Mouse (Mus musculus): ENCODE measurements around the gene Lamtor2.

Lamtor2 gene

DNA sequence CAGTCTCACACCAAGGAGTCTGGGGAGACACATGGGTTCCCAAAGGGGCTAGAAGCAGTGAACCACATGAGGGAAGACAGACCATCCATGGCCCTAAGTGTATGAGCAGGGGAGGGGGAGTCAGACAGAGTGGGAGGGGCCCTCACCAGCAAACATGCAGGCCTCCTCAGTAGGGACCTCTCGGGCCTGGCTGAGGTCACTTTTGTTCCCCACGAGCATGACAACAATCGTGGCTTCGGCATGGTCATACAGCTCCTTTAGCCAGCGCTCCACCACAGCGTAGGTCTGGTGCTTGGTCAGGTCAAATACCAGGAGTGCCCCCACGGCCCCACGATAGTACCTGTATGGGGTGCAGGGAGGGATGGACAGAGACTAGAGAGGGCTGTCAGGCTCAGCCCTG is 9.7 kb downstream of the Lamtor2 start:
- DNase-seq (ENCODE audit: low read depth in 2 of 2, low spot score in 2 of 2), result no peak

DNA sequence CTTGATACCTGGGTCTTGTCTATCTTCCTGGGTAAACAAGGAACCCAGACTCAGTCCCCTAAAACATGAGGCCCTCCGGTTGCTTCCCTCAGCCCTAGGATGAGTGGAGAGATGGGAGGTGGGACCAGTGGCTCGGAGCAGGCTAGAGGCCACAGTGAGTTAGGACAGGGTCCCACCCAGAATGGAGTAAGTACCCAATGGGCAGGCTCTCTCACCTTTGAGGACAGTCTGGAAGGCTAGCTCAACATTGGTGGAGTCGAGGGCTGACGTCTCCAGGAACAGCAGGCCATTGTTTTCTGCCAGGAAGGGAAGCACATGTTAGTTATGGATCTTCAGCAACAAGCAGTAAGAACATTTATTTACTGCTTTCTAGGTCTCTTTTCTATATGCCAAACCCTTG is 10.4 kb downstream of the Lamtor2 start:
- no peak for DNase-seq (ENCODE audit: low read depth in 2 of 2, low spot score in 2 of 2)

DNA sequence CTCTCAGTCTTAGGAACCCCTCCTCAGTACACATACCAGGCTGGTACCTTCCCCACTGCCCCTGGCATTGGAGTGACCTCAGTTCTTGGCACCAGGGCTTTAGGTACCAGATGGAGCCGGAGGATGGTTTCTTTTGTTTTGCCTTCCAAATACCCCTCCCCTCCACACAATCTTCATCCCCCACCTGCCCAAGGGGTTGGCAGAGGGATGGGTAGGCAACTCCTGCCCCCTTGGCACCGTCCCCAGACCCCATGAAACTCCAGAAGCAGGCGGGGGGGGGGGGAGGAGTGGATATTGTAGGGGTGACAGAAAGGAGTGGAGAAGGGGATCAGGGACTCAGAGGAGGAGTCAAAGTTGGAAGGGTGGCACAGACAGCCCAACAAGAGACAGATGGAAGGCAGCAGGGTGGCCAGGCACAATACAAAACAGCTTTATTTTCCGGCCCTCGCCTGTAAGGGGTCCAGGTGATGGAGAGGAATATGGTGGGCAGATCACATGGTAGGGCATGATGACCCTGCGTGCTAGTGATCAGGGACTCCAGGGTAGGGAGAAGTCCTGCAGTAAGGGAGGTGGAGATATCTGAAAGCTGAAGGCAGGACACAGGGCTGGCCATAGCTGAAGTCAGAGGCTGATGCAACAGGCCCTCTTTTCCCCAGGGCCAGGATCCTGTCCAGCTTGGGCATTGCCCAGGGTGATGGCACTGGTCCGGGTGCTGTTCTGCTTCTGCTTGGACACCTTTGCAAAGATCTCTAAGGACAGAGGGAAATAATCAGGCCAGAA is 11.1 kb downstream of the Lamtor2 start:
- DNase-seq (ENCODE audit: low read depth in 2 of 2, low spot score in 2 of 2), result no peak

DNA sequence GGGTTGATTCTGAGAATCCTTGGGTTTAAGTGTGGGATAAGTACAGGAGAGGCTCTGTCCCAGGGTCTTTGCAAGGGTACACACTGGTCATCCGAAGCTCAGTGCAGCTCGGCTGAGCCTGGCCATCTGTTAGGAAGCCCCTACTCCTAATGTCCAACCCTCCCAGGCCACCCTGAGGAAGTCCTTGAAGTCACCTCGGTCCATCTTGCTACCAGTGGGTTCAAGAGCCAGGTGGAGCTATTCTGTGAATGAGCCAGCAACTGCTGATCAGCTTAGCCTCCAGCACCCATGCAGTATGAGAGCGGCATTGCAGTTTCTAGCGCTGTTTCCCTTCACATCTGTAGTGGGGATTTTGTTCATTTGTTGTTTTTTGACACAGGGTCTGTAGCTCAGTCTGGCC is 12.8 kb downstream of the Lamtor2 start:
- DNase-seq (ENCODE audit: low read depth in 2 of 2, low spot score in 2 of 2), result no peak

DNA sequence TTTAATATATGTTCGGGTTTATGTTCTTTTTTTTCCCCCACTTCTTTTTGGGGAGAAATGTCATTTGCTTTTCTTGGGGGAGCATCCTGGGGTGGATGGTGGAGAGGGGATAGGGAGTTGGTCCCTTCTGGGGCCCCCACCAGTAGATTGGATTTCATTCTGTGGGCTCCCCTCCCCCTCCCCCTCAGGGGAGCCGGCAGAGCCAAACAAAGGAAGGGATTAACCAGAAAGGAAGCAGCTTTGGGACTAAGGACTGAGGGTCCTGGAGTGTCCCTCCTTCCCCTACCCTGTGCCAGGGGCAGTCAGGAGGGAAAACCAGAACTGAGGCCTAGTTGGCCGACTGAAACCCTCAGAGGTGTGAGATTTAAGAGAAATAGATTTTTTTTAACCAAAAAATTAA is 13.5 kb downstream of the Lamtor2 start:
- no peak for DNase-seq (ENCODE audit: low read depth in 2 of 2, low spot score in 2 of 2)

DNA sequence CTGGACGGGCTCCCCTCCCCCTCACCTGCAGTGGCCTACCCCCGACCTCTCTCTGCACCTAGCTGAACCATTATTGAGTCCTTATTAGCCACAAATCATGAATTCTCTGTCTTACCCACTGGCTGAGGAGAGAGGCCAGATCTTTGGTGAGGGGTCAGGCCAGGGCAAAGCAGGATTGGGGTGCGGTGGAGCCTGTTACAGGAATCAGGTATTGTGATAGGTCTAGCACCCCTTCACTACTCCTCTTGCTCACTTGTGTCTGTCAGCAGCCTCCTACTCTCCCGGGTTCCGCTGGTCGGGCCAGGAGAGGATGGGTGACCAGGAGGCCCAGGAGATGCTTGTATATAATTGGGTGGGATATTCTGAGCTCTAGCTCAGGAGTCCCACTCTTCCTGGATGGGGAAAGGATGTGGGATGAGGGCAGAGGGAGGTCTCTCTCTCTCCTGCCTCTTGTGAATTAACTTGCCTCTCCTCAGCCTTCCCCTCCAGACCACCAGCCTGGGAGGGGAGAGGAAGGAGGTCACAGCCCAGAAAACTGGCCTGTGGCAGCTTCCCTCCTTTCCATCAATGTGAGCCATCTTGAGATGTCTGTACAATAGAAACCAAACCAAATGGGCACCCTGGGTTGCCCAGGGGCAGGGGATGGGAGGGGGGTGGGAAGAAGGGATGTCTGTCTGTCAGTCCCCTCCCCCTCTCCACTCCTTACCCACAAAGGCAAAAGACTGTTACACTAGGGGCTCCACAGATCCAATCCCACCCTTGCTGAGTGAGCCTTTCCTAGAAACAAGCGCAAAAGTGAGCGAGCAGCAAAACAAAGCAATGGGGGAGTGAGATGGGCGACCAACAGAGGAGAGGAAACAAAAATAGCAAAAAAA is 14.4 kb downstream of the Lamtor2 start:
- no peak for DNase-seq (ENCODE audit: low read depth in 2 of 2, low spot score in 2 of 2)

DNA sequence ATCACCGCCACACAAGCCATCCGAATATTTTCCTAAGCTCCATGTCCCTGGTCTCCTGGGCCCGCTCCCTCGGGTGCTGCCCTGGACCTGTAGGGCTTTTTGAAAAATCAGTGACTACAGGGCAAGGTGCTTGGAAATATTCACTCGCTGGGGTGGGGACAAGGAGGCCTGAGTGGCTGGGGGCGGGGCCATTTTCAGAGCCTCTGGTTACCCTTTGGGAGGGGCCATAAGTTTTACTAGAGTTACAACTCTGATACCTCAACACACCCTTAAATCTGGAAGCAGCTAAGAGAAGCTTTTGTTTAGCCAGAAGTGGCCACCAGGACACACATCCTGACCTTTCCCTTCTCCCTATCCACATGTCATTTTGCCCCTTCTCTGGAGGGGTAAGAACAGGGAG is 15.7 kb downstream of the Lamtor2 start:
- no peak for DNase-seq (ENCODE audit: low read depth in 2 of 2, low spot score in 2 of 2)

DNA sequence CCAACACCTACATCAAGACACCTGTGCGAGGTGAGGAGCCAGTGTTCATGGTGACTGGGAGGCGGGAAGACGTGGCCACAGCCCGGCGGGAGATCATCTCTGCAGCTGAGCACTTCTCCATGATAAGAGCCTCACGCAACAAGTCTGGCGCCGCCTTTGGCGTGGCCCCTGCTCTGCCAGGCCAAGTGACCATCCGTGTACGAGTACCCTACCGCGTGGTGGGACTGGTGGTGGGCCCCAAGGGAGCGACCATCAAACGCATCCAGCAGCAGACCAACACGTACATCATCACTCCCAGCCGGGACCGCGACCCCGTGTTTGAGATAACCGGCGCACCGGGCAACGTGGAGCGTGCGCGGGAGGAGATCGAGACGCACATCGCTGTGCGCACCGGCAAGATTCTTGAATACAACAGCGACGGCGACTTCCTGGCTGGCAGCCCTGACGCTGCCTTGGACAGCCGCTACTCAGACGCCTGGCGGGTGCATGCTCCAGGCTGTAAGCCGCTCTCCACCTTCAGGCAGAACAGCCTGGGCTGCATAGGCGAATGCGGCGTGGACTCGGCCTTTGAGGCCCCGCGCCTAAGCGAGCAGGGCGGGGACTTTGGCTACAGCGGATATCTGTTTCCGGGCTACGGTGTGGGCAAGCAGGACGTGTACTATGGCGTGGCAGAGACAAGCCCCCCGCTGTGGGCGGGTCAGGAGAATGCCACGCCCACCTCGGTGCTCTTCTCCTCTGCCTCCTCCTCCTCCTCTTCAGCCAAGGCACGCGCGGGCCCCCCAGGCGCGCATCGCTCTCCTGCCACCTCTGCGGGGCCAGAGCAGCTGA is 16.6 kb downstream of the Lamtor2 start:
- no peak for DNase-seq (ENCODE audit: low read depth in 2 of 2, low spot score in 2 of 2)

DNA sequence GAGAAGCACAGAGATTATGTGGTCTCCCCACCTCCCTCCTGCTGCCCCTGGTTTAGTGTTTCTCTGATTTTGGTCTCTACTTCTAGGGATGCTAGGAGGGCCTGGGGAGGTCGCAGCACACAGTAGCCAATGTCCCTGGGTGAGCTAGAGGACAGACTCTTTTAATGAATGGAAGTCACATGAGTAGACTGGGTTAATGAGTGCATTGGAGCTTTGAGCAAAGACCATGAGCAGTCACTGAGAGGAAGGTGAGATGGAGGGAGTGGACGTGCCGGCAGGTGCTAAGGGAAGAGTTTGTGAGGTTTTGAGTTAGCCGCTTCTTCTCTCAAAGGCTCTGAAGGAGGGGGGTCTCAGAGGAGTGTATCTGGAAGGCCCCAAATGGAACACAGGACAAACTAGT is 17.3 kb downstream of the Lamtor2 start:
- no peak for DNase-seq (ENCODE audit: low read depth in 2 of 2, low spot score in 2 of 2)

DNA sequence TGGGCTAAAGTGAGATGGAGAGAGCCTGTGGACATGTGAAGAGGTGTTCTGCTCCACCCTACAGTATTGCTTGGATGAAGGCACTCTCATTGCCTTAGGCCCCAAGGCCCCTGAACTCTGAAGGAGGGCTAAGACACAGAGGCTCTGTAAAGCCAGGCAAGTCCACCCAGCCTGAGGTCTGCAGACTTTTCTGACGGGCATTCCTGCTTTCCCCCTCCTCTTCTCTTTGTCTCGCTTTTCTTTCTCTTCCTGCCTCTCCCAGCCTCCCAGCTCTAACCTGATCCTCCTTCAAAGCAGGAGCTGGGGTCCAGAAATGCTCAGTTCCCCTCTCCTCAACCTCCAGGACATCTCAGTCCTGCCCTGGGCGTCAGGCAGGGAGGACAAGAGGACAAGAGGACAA is 17.9 kb downstream of the Lamtor2 start:
- no peak for DNase-seq (ENCODE audit: low read depth in 2 of 2, low spot score in 2 of 2)

DNA sequence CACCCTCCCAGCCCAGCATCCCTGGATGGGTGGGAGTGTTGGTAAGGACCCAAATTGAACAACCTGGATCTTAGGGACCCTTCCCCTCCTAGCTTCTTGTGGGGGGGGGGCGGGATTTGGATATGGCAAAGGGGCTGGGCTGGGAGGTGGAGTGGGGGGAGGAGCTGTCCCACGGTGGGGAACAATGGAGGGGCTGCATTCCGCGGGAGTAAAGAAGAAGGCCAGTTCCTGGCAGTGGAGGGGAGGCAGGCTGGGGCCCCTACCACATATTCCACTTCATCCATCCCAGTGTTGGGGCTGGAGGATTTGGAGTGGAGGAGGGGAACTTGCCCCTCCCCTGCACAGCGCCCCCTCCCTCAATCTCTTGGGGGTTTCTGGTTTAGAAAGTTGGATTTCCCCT is 19.2 kb downstream of the Lamtor2 start:
- DNase-seq (ENCODE audit: low read depth in 2 of 2, low spot score in 2 of 2), result no peak

DNA sequence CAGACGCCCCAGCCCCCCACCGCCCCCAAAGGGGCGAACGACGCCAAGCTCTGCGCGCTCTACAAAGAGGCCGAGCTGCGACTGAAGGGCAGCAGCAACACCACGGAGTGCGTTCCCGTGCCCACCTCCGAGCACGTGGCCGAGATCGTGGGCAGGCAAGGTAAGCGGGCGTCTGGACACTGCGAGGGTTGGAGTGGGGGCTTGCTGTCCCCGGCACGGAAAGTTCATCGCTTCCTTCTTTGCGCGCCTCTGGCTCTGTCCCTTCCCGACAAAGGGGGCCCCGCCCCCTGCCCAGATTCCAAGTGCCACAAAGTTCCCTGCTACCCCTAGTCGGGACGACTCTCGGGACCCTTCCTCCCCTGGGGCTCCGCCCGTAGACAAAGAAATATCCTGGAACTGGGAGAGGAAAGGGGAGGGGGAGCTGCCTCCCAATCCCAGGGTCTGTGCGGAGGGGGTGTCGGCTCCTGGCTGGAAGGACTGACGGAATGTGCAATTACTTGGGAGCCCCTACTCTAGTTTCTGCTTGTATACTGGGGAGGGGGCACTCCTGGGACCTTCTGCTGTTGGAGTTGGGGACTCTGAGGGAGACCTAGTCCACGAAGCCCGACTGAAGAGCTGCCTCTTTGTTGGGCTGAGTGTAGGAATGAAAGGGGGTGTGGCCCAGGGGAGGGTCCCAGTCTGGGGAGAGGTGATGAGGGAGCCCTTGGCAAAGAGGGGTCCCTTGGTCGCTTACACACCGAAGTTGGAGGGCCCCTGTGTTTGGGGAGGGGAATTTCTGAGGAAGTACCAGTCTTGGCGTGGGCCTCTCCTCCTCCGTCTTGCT is 20.0 kb downstream of the Lamtor2 start:
- no peak for DNase-seq (ENCODE audit: low read depth in 2 of 2, low spot score in 2 of 2)

DNA sequence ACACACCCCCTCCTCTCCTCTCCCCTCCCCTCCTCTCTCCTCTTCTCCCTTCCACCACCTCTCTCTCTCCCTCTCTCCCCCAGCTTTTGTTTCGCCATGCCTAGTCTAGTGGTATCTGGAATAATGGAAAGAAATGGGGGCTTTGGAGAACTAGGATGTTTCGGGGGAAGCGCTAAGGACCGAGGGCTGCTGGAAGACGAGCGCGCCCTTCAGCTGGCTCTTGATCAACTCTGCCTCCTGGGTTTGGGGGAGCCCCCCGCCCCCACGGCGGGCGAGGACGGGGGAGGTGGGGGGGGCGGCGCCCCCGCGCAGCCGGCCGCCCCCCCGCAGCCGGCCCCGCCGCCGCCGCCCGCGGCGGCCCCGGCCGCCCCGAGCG is 20.6 kb downstream of the Lamtor2 start, which contains the start of gene Mex3a:
TSS of gene Mex3a (plus strand) at position 97 of the 376 bp plus-strand sequence.
- DNase-seq (ENCODE audit: low read depth in 2 of 2, low spot score in 2 of 2), result no peak

DNA sequence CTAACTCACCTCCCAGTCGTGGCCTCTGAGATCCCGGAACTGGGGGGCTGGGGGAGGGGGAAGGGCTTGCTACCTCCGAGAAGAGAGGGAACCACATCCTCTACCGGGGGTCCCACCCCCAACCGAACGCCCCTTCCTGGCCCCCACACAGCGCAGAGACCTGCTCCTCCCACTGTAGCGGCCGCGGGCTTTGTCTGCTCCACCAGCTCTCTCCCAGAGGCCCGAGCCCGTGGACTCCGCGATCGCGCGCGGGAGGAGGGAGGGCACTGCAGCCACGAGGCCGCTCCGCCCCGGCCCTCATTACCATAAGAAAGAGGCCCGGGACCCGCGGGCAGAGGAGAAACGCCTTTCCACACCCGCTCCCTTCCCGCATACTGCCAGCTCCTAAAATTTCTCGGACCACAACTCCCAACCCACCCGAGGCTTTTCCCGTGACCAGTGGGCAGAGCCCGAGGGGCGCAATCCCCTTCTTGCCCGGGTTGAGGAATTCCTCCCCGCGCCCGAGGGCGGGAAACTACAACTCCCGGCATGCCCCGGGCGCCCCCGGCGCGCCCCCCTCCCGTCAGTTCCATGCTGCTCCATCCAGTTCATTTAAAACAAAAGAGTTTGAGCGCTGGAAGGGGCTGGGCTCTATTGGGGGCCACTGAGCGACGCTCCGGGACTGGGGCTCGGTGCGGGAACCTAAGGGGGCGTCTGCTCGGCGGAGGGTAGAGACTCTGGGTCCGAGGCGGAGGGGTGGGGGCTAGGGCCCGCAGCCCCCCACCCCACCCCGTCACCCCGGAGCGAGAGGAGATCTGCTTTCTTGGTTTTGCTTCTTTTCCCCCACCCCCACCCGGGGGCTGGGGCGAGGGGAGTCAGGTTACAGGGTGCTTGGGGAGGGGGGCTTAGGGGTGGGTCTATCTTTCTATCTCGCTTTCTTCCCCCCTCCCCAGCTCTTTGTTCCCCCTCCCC is 21.3 kb downstream of the Lamtor2 start:
- DNase-seq (ENCODE audit: low read depth in 2 of 2, low spot score in 2 of 2), result peak; percentile 71 to 83

DNA sequence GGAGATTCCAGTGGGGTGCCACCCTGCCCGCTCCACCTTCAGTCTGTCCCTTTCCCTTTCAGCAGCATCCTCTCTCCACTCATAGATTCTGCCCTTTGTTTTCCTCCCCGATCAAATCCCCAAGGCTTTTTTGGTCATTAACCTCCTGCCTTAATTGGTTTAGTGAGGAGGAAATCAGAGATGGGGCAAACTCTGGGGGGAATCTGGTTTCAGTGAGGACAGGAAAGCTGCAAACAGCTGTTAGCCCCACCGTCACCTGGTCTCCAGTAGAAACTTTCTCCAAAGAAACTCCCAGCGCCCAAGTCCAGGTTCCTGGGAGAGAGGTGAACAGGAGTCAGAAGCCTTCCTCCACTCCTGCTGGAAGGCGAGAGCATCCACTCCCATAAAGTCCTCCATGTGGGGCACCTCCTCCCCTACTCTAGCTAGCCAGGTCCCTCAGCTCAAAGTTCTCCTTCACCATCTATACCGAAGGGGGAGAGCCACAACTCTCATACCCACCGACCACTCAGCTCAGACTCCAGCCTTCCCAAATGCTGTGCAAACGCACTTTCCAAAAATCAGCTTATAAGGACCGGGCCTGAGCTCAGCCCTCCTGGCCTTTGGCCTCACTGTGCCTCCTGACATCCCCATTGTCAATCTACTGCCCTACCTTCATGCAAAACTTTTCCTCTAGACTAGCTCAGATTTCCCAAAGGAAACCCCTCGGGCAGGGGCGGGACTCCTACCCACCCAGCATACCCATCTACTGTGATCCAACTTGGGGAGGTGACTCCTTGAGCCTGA is 22.6 kb downstream of the Lamtor2 start:
- DNase-seq (ENCODE audit: low read depth in 2 of 2, low spot score in 2 of 2), result no peak

DNA sequence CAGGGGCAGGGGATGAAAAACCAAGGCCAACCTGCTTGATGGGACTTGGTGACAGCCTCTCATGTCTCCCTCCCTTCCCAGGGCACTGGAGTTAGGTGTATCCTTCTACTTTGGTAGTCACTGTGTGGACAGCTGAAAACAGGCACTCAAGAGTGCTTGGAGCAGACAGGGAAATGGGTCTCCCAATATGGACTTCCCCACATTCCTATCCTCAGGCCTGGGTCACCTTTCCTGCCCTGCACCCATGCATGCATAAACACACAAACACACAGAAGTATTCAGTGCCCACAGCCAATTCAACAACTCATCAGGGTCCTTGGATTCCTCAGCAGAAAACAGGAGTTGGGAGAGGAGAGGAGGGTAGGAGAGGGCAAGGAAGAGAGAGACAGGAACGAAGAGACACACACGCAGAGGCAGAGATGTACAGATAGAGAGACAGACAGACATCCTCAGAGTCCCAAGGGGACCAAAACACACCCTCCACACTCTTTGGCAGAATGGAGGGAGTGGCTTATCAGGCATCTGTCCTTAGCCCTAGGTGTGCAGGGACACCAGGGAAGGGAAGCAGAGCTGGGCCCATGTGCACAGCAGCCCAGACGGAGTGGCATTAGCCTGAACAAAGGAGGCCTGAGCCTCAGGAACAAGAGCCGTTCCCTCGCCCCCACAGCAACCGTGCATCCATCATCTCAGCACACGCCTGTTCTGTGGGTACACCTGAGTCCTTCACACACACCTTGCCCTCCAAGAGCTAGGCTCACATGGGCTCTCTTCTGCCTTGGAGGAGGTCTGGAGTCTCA is 23.5 kb downstream of the Lamtor2 start:
- DNase-seq (ENCODE audit: low read depth in 2 of 2, low spot score in 2 of 2), result no peak

DNA sequence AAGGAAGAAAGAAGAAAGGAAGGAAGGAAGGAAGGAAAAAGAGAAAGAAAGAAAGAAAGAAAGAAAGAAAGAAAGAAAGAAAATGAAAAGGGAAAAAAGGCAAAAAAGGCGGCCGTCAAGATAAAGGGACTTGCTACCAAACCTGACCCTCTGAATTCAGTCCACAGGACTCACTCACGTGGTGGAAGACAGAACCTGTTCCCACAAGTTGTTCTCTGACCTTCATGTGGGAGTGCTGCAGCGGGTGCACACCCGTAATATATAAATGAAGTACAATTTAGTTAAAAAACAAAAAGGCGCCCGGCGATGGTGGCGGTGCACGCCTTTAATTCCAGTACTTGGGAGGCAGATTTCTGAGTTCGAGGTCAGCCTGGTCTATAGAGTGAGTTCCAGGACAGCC is 24.2 kb downstream of the Lamtor2 start:
- no peak for DNase-seq (ENCODE audit: low read depth in 2 of 2, low spot score in 2 of 2)

DNA sequence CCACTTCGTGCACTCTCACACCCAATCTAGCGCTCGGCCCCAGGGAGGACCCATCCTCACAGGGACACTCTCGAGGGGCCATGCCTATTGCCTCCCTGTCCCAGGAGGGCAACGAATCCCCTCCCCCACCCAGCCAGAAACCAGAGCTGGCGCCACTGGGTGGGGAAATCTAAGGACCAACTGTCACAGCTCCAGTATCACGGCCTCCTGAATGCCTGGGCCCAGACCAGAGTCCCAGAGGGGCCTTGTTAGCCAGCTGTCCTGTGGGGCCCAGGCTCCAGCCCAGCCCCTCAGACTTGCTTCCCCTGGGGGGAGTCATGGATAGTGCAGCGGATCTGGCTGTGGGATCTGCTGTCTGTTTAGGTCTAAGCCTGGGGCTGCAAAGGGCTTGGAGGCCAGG is 25.3 kb downstream of the Lamtor2 start:
- DNase-seq (ENCODE audit: low read depth in 2 of 2, low spot score in 2 of 2), result no peak

Measured in CD8-positive naive resting alpha-beta T cell, adult 2 months (primary cell).